Mouse (Mus musculus): Measurements from ENCODE around the gene Agbl1. TPM values are rescaled to one million over a fixed set of nuclear protein-coding genes. Genes with fewer than 3 reads are reported as not detected.

Agbl1 gene
- total RNA-seq, 2 experiments from 2014 or later, result 0.15 to 0.20 TPM

GRCm38 (mm10) chr7:77147527-77147926, 917.8 kb downstream of the Agbl1 start:
- intact Hi-C loops (cut with DNase I), result no loop called here
- no peak for DNase-seq (ENCODE audit: low spot score in 2 of 2)

- DNase-seq (ENCODE audit: low spot score in 2 of 2), result no peak
These were observed 919.1 kb downstream of the Agbl1 start for GRCm38 (mm10) chr7:77148820-77149219.

GRCm38 (mm10) chr7:77149846-77150245, 920.2 kb downstream of the Agbl1 start:
- peak; percentile 15 to 35 for DNase-seq (ENCODE audit: low spot score in 2 of 2)
- intact Hi-C loops (cut with DNase I), result no loop called here

More at GRCm38 (mm10) chr7:77148820-77149219, 919.1 kb downstream of the Agbl1 start:
- intact Hi-C loops (cut with DNase I), result no loop called here

GRCm38 (mm10) chr7:77152393-77152792, 922.7 kb downstream of the Agbl1 start:
- no peak for DNase-seq (ENCODE audit: low spot score in 2 of 2)
- intact Hi-C loops (cut with DNase I), result no loop called here

- DNase-seq (ENCODE audit: low spot score in 2 of 2), result no peak
- intact Hi-C loops (cut with DNase I), result no loop called here
These were observed 923.2 kb downstream of the Agbl1 start for GRCm38 (mm10) chr7:77152909-77153308.

- DNase-seq (ENCODE audit: low spot score in 2 of 2), result no peak
- intact Hi-C loops (cut with DNase I), result no loop called here
These were observed 935.2 kb downstream of the Agbl1 start for GRCm38 (mm10) chr7:77164921-77165320.

Measured in left cerebral cortex, postnatal 14 days (tissue).